ENCODE assay signal across 33 mouse cellular contexts in the genomic region with DNA sequence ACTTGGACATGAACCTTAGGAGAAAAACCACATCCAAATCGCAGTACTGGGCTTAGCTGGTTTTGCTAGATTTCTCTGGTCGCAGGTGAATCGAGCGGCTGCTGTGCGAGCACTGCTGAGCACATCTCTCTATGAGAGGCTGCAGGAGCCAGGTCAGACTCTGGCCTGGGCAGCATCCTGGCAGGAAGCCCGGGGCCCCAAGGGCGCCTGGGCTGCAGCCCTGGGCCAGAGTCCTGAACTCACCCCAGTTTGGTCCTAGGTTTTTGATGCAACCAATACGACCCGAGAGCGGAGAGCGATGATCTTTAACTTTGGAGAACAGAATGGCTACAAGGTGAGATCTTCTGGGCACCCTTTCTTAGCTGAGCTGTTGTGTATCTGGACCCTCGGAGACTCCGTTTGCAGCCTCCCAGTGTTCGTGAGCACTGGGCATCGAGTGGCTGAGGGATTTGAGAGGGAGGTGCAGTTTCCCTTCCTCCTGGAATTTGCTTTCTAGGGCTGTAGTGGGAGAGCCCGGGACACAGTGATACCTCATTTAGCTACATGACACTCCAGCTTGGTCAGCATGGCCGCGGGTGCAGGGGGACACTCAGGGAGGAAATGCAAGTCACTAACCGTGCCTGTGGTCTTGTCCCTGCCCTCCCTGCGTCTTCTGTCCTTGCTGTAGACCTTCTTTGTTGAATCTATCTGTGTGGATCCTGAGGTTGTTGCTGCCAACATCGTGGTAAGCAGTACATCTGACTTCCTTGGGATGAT. TPM values are rescaled to one million over a fixed set of nuclear protein-coding genes. Genes with fewer than 3 reads are reported as not detected.
DNase-seq lines count a peak whose midpoint lies in the region; ATAC-seq and TF ChIP-seq lines count a peak whose summit lies in the region.
"Had no signal": no experiment of that assay in that cellular context is flagged by ENCODE, and none has a peak within 500 bp of the region (broad histone marks: within the 10 kb centered on the region; RNA-seq: fewer than 3 reads in every experiment).

No protein-coding gene starts in this region.

- no peaks in the 10 kb centered on the region for H3K27me3 ChIP-seq in hindbrain, embryonic 13.5 days
- no peaks in the 10 kb centered on the region for H3K27me3 ChIP-seq in hindbrain, embryonic 11.5 days (ENCODE audit: control insufficient read depth, insufficient read depth, low read length)
- H3K27me3 ChIP-seq: heart, embryonic 15.5 days; kidney, embryonic 15.5 days; liver, embryonic 13.5 days; neural tube, embryonic 12.5 days had no signal

- H3K9ac ChIP-seq in hindbrain, embryonic 13.5 days, result peak overlapping the region; percentile 39; the same call in 1 of the 2 replicates
- H3K9ac ChIP-seq in hindbrain, embryonic 11.5 days (ENCODE audit: low read depth, low read length), result no peak overlapping the region
- H3K9ac ChIP-seq: heart, embryonic 15.5 days; kidney, embryonic 15.5 days; liver, embryonic 13.5 days; neural tube, embryonic 12.5 days had no signal

- DNase-seq in gastrocnemius, adult 2 months, result peak; percentile 71
- no peak for DNase-seq in gastrocnemius, postnatal 36 days
- DNase-seq in hindbrain, embryonic 11.5 days (ENCODE audit: low spot score), result no peak
- peak; percentile 4 for DNase-seq in right cerebral cortex, postnatal 14 days
- DNase-seq in right cerebral cortex, postnatal 25 days, result no peak
- DNase-seq: cerebellum, adult 2 months; cerebellum, postnatal 14 days; gastrocnemius, postnatal 10 days; heart, adult 2 months; heart, postnatal 36 days; kidney, adult 18-20 months; kidney, postnatal 25 days; liver, embryonic 13.5 days; lung, adult 2 months; lung, postnatal 10 days; right cerebral cortex, adult 18-20 months; thymus, postnatal 4 days had no signal

- H3K4me2 ChIP-seq in hindbrain, embryonic 13.5 days, result no peak overlapping the region
- H3K4me2 ChIP-seq in hindbrain, embryonic 11.5 days (replicated peaks; ENCODE audit: low read depth, low read length), result no peak overlapping the region
- H3K4me2 ChIP-seq: heart, embryonic 15.5 days; kidney, embryonic 15.5 days; liver, embryonic 13.5 days; midbrain, embryonic 11.5 days; neural tube, embryonic 12.5 days had no signal

- no peak for TF ChIP-seq CTCF in gastrocnemius, adult 2 months (IDR thresholded peaks at IDR 0.05)

- peak overlapping the region; percentile 94 for H3K27ac ChIP-seq in gastrocnemius, adult 2 months
- no peak overlapping the region for H3K27ac ChIP-seq in hindbrain, embryonic 13.5 days
- H3K27ac ChIP-seq in hindbrain, embryonic 11.5 days (ENCODE audit: low read depth, low read length), result no peak overlapping the region
- H3K27ac ChIP-seq: heart, adult 2 months; heart, embryonic 15.5 days; kidney, embryonic 15.5 days; liver, embryonic 13.5 days; macrophage; neural tube, embryonic 12.5 days had no signal

- 87% methylated on average over 21 of the region's 21 CpGs for WGBS in hindbrain, embryonic 13.5 days
- WGBS in hindbrain, embryonic 11.5 days, result 87% methylated on average over 21 of the region's 21 CpGs

- peak overlapping the region; percentile 73 for H3K4me3 ChIP-seq in gastrocnemius, adult 2 months
- H3K4me3 ChIP-seq in hindbrain, embryonic 13.5 days, result no peak overlapping the region
- H3K4me3 ChIP-seq in hindbrain, embryonic 11.5 days (ENCODE audit: low read depth, low read length), result no peak overlapping the region
- H3K4me3 ChIP-seq: heart, adult 2 months; heart, embryonic 15.5 days; kidney, embryonic 15.5 days; liver, embryonic 13.5 days; myocyte; neural tube, embryonic 12.5 days had no signal

- no peak for ATAC-seq in hindbrain, embryonic 13.5 days (ENCODE audit: low FRiP score)
- ATAC-seq in hindbrain, embryonic 11.5 days (ENCODE audit: low FRiP score), result no peak
- ATAC-seq in granulocyte monocyte progenitor cell, adult 5-6 weeks (replicated peaks; ENCODE audit: poor library complexity, severe bottlenecking), result no peak
- ATAC-seq: CD4-positive, CD25-positive, alpha-beta regulatory T cell, adult 4 months; forebrain, embryonic 14.5 days; hindbrain, embryonic 16.5 days had no signal

- intact Hi-C loops in gastrocnemius, adult 2 months (cut with DNase I), result no loop called here
- intact Hi-C loops in gastrocnemius, postnatal 36 days (cut with DNase I), result no loop called here

- no peaks in the 10 kb centered on the region for H3K4me1 ChIP-seq in hindbrain, embryonic 13.5 days (replicated peaks)
- H3K4me1 ChIP-seq in hindbrain, embryonic 11.5 days (replicated peaks; ENCODE audit: control insufficient read depth, insufficient read depth, low read length), result no peaks in the 10 kb centered on the region
- H3K4me1 ChIP-seq: neural tube, embryonic 12.5 days had no signal

- peaks cover 71% of the 10 kb centered on the region for H3K36me3 ChIP-seq in hindbrain, embryonic 13.5 days
- H3K36me3 ChIP-seq in hindbrain, embryonic 11.5 days (ENCODE audit: control insufficient read depth, insufficient read depth, low read length), result no peaks in the 10 kb centered on the region
- H3K36me3 ChIP-seq: heart, embryonic 15.5 days; liver, embryonic 13.5 days had no signal

- H3K9me3 ChIP-seq in hindbrain, embryonic 13.5 days, result no peaks in the 10 kb centered on the region
- no peaks in the 10 kb centered on the region for H3K9me3 ChIP-seq in hindbrain, embryonic 11.5 days (ENCODE audit: control insufficient read depth, low read length)
- H3K9me3 ChIP-seq: heart, embryonic 15.5 days; kidney, embryonic 15.5 days; liver, embryonic 13.5 days; neural tube, embryonic 12.5 days had no signal

RNA-seq across cellular contexts. Expression of gene Pfkfb4, which starts 15.6 kb away (rescaled TPM):
- total RNA-seq in gastrocnemius, adult 2 months (2021), result 10 to 100 TPM; 26.4 to 58.3 TPM
- total RNA-seq in gastrocnemius, postnatal 36 days (2021), result 10 to 100 TPM; 37.3 to 46.3 TPM
- polyA plus RNA-seq in hindbrain, embryonic 13.5 days (2015; fragmentation: Nextera tagmentation; extraction: Ambion mirVana), result 26.3 and 34.2 TPM in 2 replicates
- polyA plus RNA-seq in hindbrain, embryonic 11.5 days (2014; fragmentation: Nextera tagmentation; extraction: Ambion mirVana), result 10.9 and 12.8 TPM in 2 replicates
- 6.9 and 8.4 TPM in 2 replicates for total RNA-seq in granulocyte monocyte progenitor cell, adult 5-6 weeks (2014; fragmentation: Nextera tagmentation)
- total RNA-seq in granulocyte monocyte progenitor cell, adult 5-6 weeks (2017), result 6.7 and 9.5 TPM in 2 replicates

RNA-seq across cellular contexts. Expression of gene Ucn2, which starts 21.4 kb away (rescaled TPM):
- 1 to 10 TPM in 1 of 2 experiments, under 1 TPM in 1; 0.47 to 1.1 TPM for total RNA-seq in gastrocnemius, adult 2 months (2021)
- under 1 TPM; 0.23 to 0.67 TPM for total RNA-seq in gastrocnemius, postnatal 36 days (2021)
- polyA plus RNA-seq in hindbrain, embryonic 13.5 days (2015; fragmentation: Nextera tagmentation; extraction: Ambion mirVana), result not detected in 2 replicates
- not detected in 2 replicates for polyA plus RNA-seq in hindbrain, embryonic 11.5 days (2014; fragmentation: Nextera tagmentation; extraction: Ambion mirVana)
- 0.41 TPM in 1 of 2 replicates, not detected in the other for total RNA-seq in granulocyte monocyte progenitor cell, adult 5-6 weeks (2014; fragmentation: Nextera tagmentation)
- not detected in 2 replicates for total RNA-seq in granulocyte monocyte progenitor cell, adult 5-6 weeks (2017)
- total RNA-seq: heart, adult 2 months; heart, postnatal 36 days; left cerebral cortex, adult 18-20 months; left cerebral cortex, postnatal 14 days; midbrain, postnatal 0 days had no signal
- polyA plus RNA-seq: CD4-positive, CD25-positive, alpha-beta regulatory T cell, adult 4 months; heart, adult 2 months; heart, embryonic 15.5 days; hindbrain, embryonic 16.5 days; liver, embryonic 13.5 days; macrophage; midbrain, postnatal 0 days; neural tube, embryonic 12.5 days; stomach, embryonic 14.5 days; thymus, postnatal 0 days had no signal

RNA-seq across cellular contexts. Expression of gene Shisa5, which starts 31.2 kb away (rescaled TPM):
- 10 to 100 TPM; 15.9 to 17.0 TPM for total RNA-seq in gastrocnemius, adult 2 months (2021)
- 10 to 100 TPM; 11.9 to 13.4 TPM for total RNA-seq in gastrocnemius, postnatal 36 days (2021)
- polyA plus RNA-seq in hindbrain, embryonic 13.5 days (2015; fragmentation: Nextera tagmentation; extraction: Ambion mirVana), result 64.6 and 66.2 TPM in 2 replicates
- polyA plus RNA-seq in hindbrain, embryonic 11.5 days (2014; fragmentation: Nextera tagmentation; extraction: Ambion mirVana), result 33.4 and 34.1 TPM in 2 replicates
- total RNA-seq in granulocyte monocyte progenitor cell, adult 5-6 weeks (2014; fragmentation: Nextera tagmentation), result 56.8 and 75.0 TPM in 2 replicates
- total RNA-seq in granulocyte monocyte progenitor cell, adult 5-6 weeks (2017), result 54.4 and 80.8 TPM in 2 replicates

RNA-seq across cellular contexts. Expression of gene Trex1, which starts 52.3 kb away (rescaled TPM):
- total RNA-seq in gastrocnemius, adult 2 months (2021), result 10 to 100 TPM; 13.2 TPM
- total RNA-seq in gastrocnemius, postnatal 36 days (2021), result 10 to 100 TPM; 11.6 to 11.8 TPM
- polyA plus RNA-seq in hindbrain, embryonic 13.5 days (2015; fragmentation: Nextera tagmentation; extraction: Ambion mirVana), result 12.9 and 15.2 TPM in 2 replicates
- polyA plus RNA-seq in hindbrain, embryonic 11.5 days (2014; fragmentation: Nextera tagmentation; extraction: Ambion mirVana), result 7.5 and 9.7 TPM in 2 replicates
- 23.5 and 32.3 TPM in 2 replicates for total RNA-seq in granulocyte monocyte progenitor cell, adult 5-6 weeks (2014; fragmentation: Nextera tagmentation)
- 17.1 and 17.8 TPM in 2 replicates for total RNA-seq in granulocyte monocyte progenitor cell, adult 5-6 weeks (2017)

RNA-seq across cellular contexts. Expression of gene Col7a1, which starts 53.8 kb away (rescaled TPM):
- total RNA-seq in gastrocnemius, adult 2 months (2021), result 1 to 10 TPM in 1 of 2 experiments, under 1 TPM in 1; 0.95 to 3.0 TPM
- total RNA-seq in gastrocnemius, postnatal 36 days (2021), result 1 to 10 TPM; 2.4 TPM
- 1.1 and 1.7 TPM in 2 replicates for polyA plus RNA-seq in hindbrain, embryonic 13.5 days (2015; fragmentation: Nextera tagmentation; extraction: Ambion mirVana)
- polyA plus RNA-seq in hindbrain, embryonic 11.5 days (2014; fragmentation: Nextera tagmentation; extraction: Ambion mirVana), result 1.2 and 2.6 TPM in 2 replicates
- 0.21 and 2.0 TPM in 2 replicates for total RNA-seq in granulocyte monocyte progenitor cell, adult 5-6 weeks (2014; fragmentation: Nextera tagmentation)
- 0.09 TPM in 1 of 2 replicates, not detected in the other for total RNA-seq in granulocyte monocyte progenitor cell, adult 5-6 weeks (2017)
- polyA plus RNA-seq: CD4-positive, CD25-positive, alpha-beta regulatory T cell, adult 4 months had no signal

Comparison
In these comparisons a context has a peak if more than half of its experiments do, and no peak if none do; other contexts are left out.
1. DNase-seq: peak in gastrocnemius, adult 2 months (single experiment) and right cerebral cortex, postnatal 14 days (single experiment); none in gastrocnemius, postnatal 36 days (0 of 2), hindbrain, embryonic 11.5 days (single experiment) and right cerebral cortex, postnatal 25 days (single experiment).